Comparison of ENCODE assay signal across 22 mouse cellular contexts in genomic region chr2:115057200-115057599, GRCm38 (mm10).
"Had no signal": no experiment of that assay in that cellular context is flagged by ENCODE, and none has a peak within 500 bp of the region (broad histone marks: within the 10 kb centered on the region; RNA-seq: fewer than 3 reads in every experiment).

No protein-coding gene starts in this region.

- H3K9me3 ChIP-seq: kidney, embryonic 15.5 days; limb, embryonic 10.5 days; limb, embryonic 13.5 days; liver, embryonic 12.5 days; liver, embryonic 15.5 days; lung, embryonic 15.5 days; midbrain, embryonic 12.5 days; neural tube, embryonic 13.5 days; stomach, embryonic 15.5 days had no signal

- H3K27me3 ChIP-seq: kidney, embryonic 15.5 days; liver, embryonic 12.5 days; liver, embryonic 15.5 days; lung, embryonic 15.5 days; midbrain, embryonic 12.5 days; neural tube, embryonic 13.5 days; stomach, embryonic 15.5 days had no signal

- ATAC-seq: liver, embryonic 12.5 days had no signal

- H3K9ac ChIP-seq: kidney, embryonic 15.5 days; limb, embryonic 13.5 days; liver, embryonic 12.5 days; liver, embryonic 15.5 days; lung, embryonic 15.5 days; midbrain, embryonic 12.5 days; neural tube, embryonic 13.5 days; stomach, embryonic 15.5 days had no signal

- H3K4me3 ChIP-seq: kidney, embryonic 15.5 days; layer of hippocampus, adult 2 months; limb, embryonic 10.5 days; limb, embryonic 13.5 days; liver, embryonic 12.5 days; liver, embryonic 15.5 days; lung, embryonic 15.5 days; midbrain, embryonic 12.5 days; myocyte; neural tube, embryonic 13.5 days; stomach, embryonic 15.5 days had no signal

- DNase-seq: kidney, adult 8-10 months; kidney, postnatal 10 days; kidney, postnatal 36 days; layer of hippocampus, adult 9-11 months; liver; lung, adult 18-20 months; lung, postnatal 10 days; lung, postnatal 36 days; right cerebral cortex, postnatal 25 days; spleen, adult 18-20 months; thymus, postnatal 25 days had no signal

- H3K4me1 ChIP-seq: kidney, embryonic 15.5 days; liver, embryonic 12.5 days; liver, embryonic 15.5 days; lung, embryonic 15.5 days; stomach, embryonic 15.5 days had no signal

- H3K27ac ChIP-seq: kidney, embryonic 15.5 days; layer of hippocampus, adult 2 months; limb, embryonic 10.5 days; limb, embryonic 13.5 days; liver, embryonic 12.5 days; liver, embryonic 15.5 days; lung, embryonic 15.5 days; midbrain, embryonic 12.5 days; neural tube, embryonic 13.5 days; stomach, embryonic 15.5 days had no signal

- H3K4me2 ChIP-seq: kidney, embryonic 15.5 days; limb, embryonic 13.5 days; liver, embryonic 12.5 days; liver, embryonic 15.5 days; lung, embryonic 15.5 days; midbrain, embryonic 12.5 days; neural tube, embryonic 13.5 days; stomach, embryonic 15.5 days had no signal

- H3K36me3 ChIP-seq: kidney, embryonic 15.5 days; limb, embryonic 10.5 days; limb, embryonic 13.5 days; liver, embryonic 12.5 days; liver, embryonic 15.5 days; lung, embryonic 15.5 days; midbrain, embryonic 12.5 days; neural tube, embryonic 13.5 days; stomach, embryonic 15.5 days had no signal
